Mouse (Mus musculus) heart, postnatal 0 days (tissue): ENCODE results near the gene a. TPM values are rescaled to one million over a fixed set of nuclear protein-coding genes. Genes with fewer than 3 reads are reported as not detected.

Experiments
- ATAC-seq: fragments of 200-750 bp; cut with Nextera tagmentation; 2 replicates; pipeline ENCODE4 v1.8.0; 2017; ENCODE audit warnings: low read depth, moderate number of reproducible peaks, moderate library complexity; ENCODE audit not compliant: insufficient read depth
- DNase-seq: peaks from one replicate; pipeline ENCODE4 v3.0.0-alpha.2; 2016; ENCODE audit warnings: low spot score
- H3K27ac ChIP-seq: fragments of 300-500 bp; sonication (generic); 2 replicates; pipeline ENCODE4 v1.5.1; 2014; ENCODE audit warnings: low read depth, mild to moderate bottlenecking
- H3K27me3 ChIP-seq: fragments of 300-500 bp; sonication (generic); 2 replicates; pipeline ENCODE4 v1.6.1; 2014; ENCODE audit warnings: low read length, mixed read lengths; ENCODE audit not compliant: control insufficient read depth, insufficient read depth
- H3K36me3 ChIP-seq: fragments of 300-500 bp; sonication (generic); replicated peaks from 2 replicates; pipeline ENCODE4 v1.6.1; 2014; ENCODE audit warnings: low read length, mixed read lengths; ENCODE audit not compliant: control insufficient read depth, insufficient read depth
- H3K4me1 ChIP-seq: fragments of 300-500 bp; sonication (generic); 2 replicates; pipeline ENCODE4 v1.6.1; 2014; ENCODE audit warnings: antibody characterized with exemption; ENCODE audit not compliant: control insufficient read depth, insufficient read depth
- H3K4me2 ChIP-seq: fragments of 300-500 bp; sonication (generic); 2 replicates; pipeline ENCODE4 v1.6.1; 2014; ENCODE audit warnings: low read depth, mild to moderate bottlenecking, low read length, moderate library complexity
- H3K4me3 ChIP-seq: fragments of 300-500 bp; sonication (generic); 2 replicates; pipeline ENCODE4 v1.5.1; 2014; ENCODE audit warnings: low read depth, low read length
- H3K9ac ChIP-seq: fragments of 300-500 bp; sonication (generic); replicated peaks from 2 replicates; pipeline ENCODE4 v1.6.1; 2014; ENCODE audit warnings: low read depth, low read length, mixed read lengths
- H3K9me3 ChIP-seq: fragments of 300-500 bp; sonication (generic); replicated peaks from 2 replicates; pipeline ENCODE4 v1.6.1; 2016; ENCODE audit warnings: low read length; ENCODE audit not compliant: control insufficient read depth
- CTCF ChIP-seq: IDR thresholded peaks from 2 replicates; pipeline ENCODE4 v1.5.1; 2016; ENCODE audit warnings: antibody characterized with exemption, control low read depth, low read depth
- EP300 ChIP-seq: IDR thresholded peaks from 2 replicates; pipeline ENCODE4 v1.6.1; 2016; ENCODE audit warnings: antibody characterized with exemption, low read depth
- WGBS: fragments of 180-500 bp; shearing (Covaris S2); extraction: QIAGEN DNeasy Blood & Tissue Kit; methylation state at CpG from one replicate; pipeline ENCODE4 v1.1.7; 2014; 5-methylcytosine and 5-hydroxymethylcytosine counted together
- polyA plus RNA-seq: library from polyadenylated mRNA; unstranded; fragments of >200 nt; fragmentation: Nextera tagmentation; extraction: Ambion mirVana; gene quantifications from 2 replicates; pipeline ENCODE4 v1.2.1, GENCODE M21; 2015
- total RNA-seq: library from RNA; depleted of rRNA; stranded (reverse); fragments of >200 nt; gene quantifications from 2 replicates; pipeline ENCODE4 v1.2.3, GENCODE M21; 2014; ENCODE audit warnings: low replicate concordance; rRNA removed

a gene
- total and polyA plus RNA-seq, 2 experiments from 2014 or later: not detected

GRCm38 (mm10) chr2:155099994-155100795, 309.0 kb downstream of the a start:
- no peak for TF ChIP-seq CTCF
- TF ChIP-seq EP300: no peak
- 53% methylated on average over 14 of the region's 14 CpGs for WGBS
- H3K36me3 ChIP-seq: no peaks in the 10 kb centered on the region
- H3K4me2 ChIP-seq: no peak overlapping the region
- no peaks in the 10 kb centered on the region for H3K9me3 ChIP-seq
- DNase-seq (no peak), ATAC-seq (peak; percentile 55; the same call in 1 of the 2 replicates)
- H3K27me3 ChIP-seq: no peaks in the 10 kb centered on the region
- H3K27ac ChIP-seq: no peak overlapping the region
- H3K4me1 ChIP-seq: no peaks in the 10 kb centered on the region
- no peak overlapping the region for H3K9ac ChIP-seq
- H3K4me3 ChIP-seq: no peak overlapping the region

Other genes with a start within 250 kb of the a start
- 2.0 TPM in 1 of 2 replicates, not detected in the other for gene 1700003F12Rik, start 244.3 kb upstream of the a start, total RNA-seq
- gene 1700003F12Rik, start 244.3 kb upstream of the a start, polyA plus RNA-seq: 0.70 and 1.1 TPM in 2 replicates
- 0.23 TPM in 1 of 2 replicates, not detected in the other for gene Actl10, start 239.6 kb upstream of the a start, total RNA-seq
- gene Actl10, start 239.6 kb upstream of the a start, polyA plus RNA-seq: not detected in 2 replicates
- 2.8 and 3.9 TPM in 2 replicates for gene Necab3, start 232.5 kb upstream of the a start, total RNA-seq
- 1.3 and 2.0 TPM in 2 replicates for gene Necab3, start 232.5 kb upstream of the a start, polyA plus RNA-seq
- 8.4 and 11.0 TPM in 2 replicates for gene E2f1, start 221.5 kb upstream of the a start, total RNA-seq
- 6.1 and 6.4 TPM in 2 replicates for gene E2f1, start 221.5 kb upstream of the a start, polyA plus RNA-seq
- gene Pxmp4, start 187.7 kb upstream of the a start, total RNA-seq: 29.4 and 97.5 TPM in 2 replicates
- 40.0 and 42.7 TPM in 2 replicates for gene Pxmp4, start 187.7 kb upstream of the a start, polyA plus RNA-seq
- gene Zfp341, start 178.1 kb upstream of the a start, total RNA-seq: 1.1 and 4.4 TPM in 2 replicates
- 0.40 and 0.54 TPM in 2 replicates for gene Zfp341, start 178.1 kb upstream of the a start, polyA plus RNA-seq
- gene 4930519P11Rik, start 178.0 kb upstream of the a start, total RNA-seq: not detected in 2 replicates
- not detected in 2 replicates for gene 4930519P11Rik, start 178.0 kb upstream of the a start, polyA plus RNA-seq
- gene Chmp4b, start 139.7 kb upstream of the a start, total RNA-seq: 75.6 and 80.7 TPM in 2 replicates
- gene Chmp4b, start 139.7 kb upstream of the a start, polyA plus RNA-seq: 20.1 and 23.5 TPM in 2 replicates
- gene Gm14214, start 21.4 kb upstream of the a start, total RNA-seq: not detected in 2 replicates
- gene Gm14214, start 21.4 kb upstream of the a start, polyA plus RNA-seq: not detected in 2 replicates
- gene Raly, start 306 bp upstream of the a start, total RNA-seq: 255 and 266 TPM in 2 replicates
- gene Raly, start 306 bp upstream of the a start, polyA plus RNA-seq: 21.5 and 21.7 TPM in 2 replicates
- gene Eif2s2, start 101.5 kb downstream of the a start, total RNA-seq: 27.3 and 35.8 TPM in 2 replicates
- gene Eif2s2, start 101.5 kb downstream of the a start, polyA plus RNA-seq: 68.6 and 72.0 TPM in 2 replicates
- gene Gm14226, start 226.9 kb downstream of the a start, total RNA-seq: 0.39 TPM in 1 of 2 replicates, not detected in the other
- 0.18 and 0.22 TPM in 2 replicates for gene Gm14226, start 226.9 kb downstream of the a start, polyA plus RNA-seq